Mouse (Mus musculus) splenic B cell, adult 2 months (primary cell): Measurements from ENCODE around the gene Ubl3.

Experiments
- DNase-seq: peaks from one replicate; pipeline ENCODE4 v3.0.0-alpha.2; 2011; ENCODE audit warnings: low read depth, low spot score
- H3K27me3 ChIP-seq: 2 replicates; pipeline ENCODE4 v1.6.1; 2012; ENCODE audit warnings: mild to moderate bottlenecking, low read length, moderate library complexity, mixed read lengths; ENCODE audit not compliant: control insufficient read depth, poor library complexity, insufficient read depth, severe bottlenecking
- H3K36me3 ChIP-seq: 2 replicates; pipeline ENCODE4 v1.6.1; 2012; ENCODE audit warnings: mild to moderate bottlenecking, low read length, moderate library complexity, mixed read lengths; ENCODE audit not compliant: control insufficient read depth, poor library complexity, insufficient read depth, severe bottlenecking

The Ubl3 gene

DNA sequence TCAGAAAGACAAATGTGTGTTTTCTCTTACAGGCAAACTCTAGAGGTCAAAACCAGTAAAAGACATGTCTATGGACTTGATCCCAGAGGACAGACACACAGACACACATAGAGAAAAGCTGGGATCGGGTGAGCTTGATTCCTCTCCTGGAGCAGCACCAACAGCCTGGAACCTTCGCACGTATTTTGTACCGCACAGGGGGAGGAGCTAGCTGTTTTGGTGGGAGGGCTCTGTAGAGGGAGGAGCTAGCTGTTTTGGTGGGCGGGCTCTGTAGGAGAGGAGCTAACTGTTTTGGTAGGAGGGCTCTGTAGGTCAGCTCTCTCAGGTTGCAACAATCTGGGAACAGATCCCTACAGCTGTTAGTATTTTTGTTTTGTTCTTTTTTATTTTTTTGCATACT is 58.3 kb downstream of the Ubl3 start:
- DNase-seq, result peak; percentile 30
- H3K36me3 ChIP-seq, result no peaks in the 10 kb centered on the region
- no peaks in the 10 kb centered on the region for H3K27me3 ChIP-seq

DNA sequence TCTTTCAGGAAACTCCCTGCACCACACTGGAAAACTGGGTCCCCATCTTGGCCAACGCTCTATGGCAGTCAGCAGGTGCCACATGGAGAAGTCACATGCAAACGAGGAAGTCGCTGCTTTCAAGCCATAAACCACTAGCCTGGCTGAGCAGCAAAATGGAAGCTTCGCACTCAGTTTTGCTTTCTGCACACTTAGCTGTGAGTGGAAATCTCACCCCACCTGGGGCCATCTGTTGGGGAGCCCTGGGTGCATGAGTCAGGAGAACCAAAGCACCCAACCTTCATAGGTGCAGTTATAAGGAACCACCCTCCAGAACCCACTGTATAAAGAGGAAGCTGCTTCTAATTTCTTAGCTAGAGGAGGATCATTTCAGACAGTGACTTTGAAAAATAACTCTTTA is 59.6 kb downstream of the Ubl3 start:
- Histone ChIP-seq H3K36me3 (no peaks in the 10 kb centered on the region), H3K27me3 (no peaks in the 10 kb centered on the region)
- DNase-seq, result peak; percentile 79

DNA sequence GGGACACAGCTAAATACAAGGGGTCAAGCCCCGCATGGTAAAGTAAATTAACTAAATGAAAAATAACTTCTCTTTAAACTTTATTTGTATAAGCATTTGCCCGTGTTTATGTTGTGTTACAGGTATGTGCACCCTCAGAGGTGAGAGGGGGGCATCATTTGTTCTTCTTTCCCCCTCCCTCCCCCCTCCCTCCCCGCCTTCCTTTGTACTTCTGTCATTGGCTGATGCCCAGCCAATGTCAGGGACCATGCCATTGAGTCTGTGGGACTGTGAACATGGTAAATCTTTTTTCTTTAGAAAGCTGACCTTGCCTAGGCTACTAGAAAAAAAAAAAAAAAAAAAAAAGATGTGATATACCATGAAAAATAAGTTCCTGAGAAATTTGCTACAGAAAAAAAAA is 62.2 kb downstream of the Ubl3 start:
- Histone ChIP-seq H3K36me3 (no peaks in the 10 kb centered on the region), H3K27me3 (no peaks in the 10 kb centered on the region)
- no peak for DNase-seq

DNA sequence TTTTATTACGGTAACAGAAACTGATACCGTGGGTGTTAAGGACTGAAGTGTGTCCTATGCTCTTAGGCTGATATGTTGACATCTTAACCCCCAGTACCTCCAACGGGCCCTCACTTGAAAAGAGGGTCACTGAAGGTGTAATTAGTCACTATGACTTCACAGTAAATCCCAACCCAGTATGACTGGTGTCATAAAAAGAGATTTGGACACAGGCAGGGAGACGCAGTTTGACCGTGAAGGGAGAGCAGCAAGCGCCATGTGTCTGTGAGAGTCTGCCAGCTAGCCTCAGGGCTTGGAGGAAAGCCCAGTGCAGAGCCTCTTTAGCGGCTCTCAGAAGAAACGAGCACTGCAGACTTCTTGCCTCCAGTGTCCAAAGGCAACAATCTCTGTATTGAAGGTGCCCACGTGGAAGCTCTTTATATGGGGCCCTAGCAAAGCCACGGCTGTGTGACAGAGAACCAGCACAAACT is 62.8 kb downstream of the Ubl3 start:
- DNase-seq, result peak; percentile 15
- H3K27me3 ChIP-seq, result no peaks in the 10 kb centered on the region
- H3K36me3 ChIP-seq, result no peaks in the 10 kb centered on the region

DNA sequence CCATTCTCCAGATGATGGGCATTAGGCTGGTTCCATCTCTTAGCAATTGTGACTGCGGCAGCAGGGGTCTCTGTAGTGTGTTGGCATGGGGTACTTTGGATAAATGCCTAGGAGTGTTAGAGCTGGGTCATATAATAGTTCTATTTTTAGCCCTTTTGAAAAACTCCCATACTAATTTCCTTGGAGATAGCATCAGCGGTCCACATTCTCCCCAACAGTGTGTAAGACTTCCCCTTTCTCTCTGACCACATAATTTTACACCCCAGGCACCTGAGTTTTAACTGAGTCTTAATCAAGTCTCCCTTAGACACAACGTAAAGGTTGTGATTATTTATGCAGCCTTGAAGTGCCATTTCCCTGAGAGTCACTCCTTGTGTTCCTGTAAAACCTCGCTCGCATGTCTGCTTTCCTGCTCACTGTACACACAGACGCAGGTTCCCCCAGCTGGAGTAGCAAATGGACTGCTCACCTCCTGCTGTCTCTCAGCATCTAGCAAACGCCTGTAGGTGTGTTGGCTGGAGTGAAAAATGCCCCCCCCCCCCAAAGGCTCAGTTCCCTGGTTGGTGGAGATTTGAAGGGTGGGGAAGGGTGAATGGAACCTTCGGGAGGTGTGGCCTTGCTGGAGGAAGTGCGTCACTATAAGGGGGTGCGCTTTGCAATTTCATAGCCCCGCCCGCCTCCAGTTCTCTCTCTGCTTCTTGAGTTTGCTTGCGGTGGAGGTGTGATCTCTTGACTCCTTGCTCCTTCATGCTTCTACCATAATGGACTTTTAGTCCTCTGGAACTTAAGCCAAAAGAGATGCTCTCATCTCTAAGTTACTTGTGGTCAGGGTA is 63.5 kb downstream of the Ubl3 start:
- no peaks in the 10 kb centered on the region for H3K36me3 ChIP-seq
- DNase-seq, result peak; percentile 89
- H3K27me3 ChIP-seq, result no peaks in the 10 kb centered on the region

DNA sequence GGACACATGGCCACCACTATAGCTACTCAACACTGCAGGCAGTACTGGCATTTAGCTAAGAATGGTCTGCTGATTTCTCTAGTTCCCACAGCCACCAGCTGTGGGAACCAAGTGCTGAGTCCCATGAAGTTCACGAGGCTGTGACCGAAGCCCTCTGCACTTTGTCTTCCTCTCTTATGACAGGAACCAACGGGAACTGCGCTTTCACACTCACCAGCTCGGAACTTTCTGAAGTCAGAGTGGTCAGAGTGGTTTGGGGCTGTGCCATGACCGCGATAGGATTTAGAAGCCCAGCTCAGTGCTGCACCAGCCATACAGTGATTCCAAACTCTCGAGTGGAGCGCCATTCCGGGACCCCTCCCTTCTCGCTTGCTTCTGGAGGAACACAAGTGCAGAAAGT is 66.4 kb downstream of the Ubl3 start:
- no peaks in the 10 kb centered on the region for H3K27me3 ChIP-seq
- no peaks in the 10 kb centered on the region for H3K36me3 ChIP-seq
- peak; percentile 66 for DNase-seq

DNA sequence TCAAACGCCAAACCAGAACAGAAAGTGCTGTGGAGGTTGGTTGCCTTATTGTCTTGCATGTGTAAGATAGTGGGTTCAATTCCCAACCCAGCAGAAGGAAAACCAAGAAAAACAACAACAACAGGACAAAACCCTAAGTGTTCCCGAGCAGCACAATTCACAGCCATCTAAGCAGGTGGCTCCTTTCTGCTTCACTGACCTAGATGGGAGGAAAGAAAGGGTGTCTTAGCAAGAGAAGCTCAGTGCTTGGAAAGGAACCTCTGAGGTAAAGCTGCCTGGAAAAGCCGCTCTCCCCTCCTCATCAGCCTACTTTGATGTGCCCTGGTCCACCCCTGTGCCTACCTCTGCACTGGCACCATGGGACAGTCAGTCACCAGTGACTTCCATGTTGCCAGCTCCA is 70.8 kb downstream of the Ubl3 start:
- Histone ChIP-seq H3K36me3 (no peaks in the 10 kb centered on the region), H3K27me3 (no peaks in the 10 kb centered on the region)
- DNase-seq, result no peak

DNA sequence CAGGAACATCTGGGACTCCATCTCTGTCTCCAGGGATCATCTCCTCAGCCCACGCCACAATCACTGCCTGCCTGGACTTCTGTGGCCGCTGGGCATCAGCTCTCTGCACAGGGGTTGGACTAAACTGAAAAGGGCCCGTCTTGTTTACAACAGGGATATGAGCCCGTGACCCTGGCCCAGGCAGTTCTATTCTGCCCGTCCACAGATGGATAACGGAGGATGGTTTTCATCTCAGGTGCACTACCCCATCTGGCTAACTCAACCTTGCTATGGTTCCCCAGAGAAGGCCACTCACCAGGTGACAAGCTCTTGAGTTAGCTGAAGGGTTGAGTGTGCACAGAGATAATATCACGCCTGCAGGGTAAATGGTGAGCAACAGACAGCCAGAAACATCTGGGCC is 78.2 kb downstream of the Ubl3 start:
- no peak for DNase-seq
- Histone ChIP-seq H3K27me3 (no peaks in the 10 kb centered on the region), H3K36me3 (no peaks in the 10 kb centered on the region)

DNA sequence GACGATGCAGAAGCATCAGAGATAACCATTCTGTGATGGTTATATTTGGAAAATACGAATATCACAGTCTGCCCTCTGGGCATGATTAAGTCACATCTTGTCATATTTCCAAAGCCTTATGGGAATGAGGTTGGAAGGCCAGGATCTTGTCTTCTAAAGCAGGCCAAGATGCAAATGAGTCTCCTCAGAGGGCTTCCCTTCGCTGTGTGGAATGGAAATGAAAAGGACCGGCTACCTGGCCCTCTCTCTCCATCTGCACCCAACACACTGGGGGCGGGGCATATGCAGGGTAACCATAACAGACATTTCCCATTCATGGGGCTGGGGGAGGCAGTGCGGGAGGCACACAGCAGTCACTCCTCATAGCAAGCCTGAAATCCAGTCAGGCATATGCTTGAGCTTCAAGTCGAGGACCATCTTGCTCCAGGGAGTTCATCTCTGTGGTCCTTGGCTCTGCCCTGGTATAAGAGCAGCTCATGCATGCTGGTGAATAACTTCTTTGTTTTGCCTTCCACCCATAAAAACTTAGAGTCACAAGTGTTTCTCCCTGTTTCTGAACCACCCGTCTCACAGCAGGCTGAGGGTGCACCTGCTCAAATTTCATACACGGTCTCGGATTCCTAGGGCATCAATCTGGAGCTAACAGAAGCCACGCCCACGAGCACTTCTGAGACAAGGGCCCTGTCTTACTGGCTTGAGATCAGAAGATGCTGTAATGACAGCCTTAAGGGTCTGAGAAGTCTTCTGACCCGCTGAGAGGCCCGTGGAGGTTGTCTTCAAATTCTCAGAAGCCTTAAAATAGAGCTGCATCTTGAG is 83.8 kb downstream of the Ubl3 start:
- no peak for DNase-seq
- Histone ChIP-seq H3K27me3 (no peaks in the 10 kb centered on the region), H3K36me3 (no peaks in the 10 kb centered on the region)

DNA sequence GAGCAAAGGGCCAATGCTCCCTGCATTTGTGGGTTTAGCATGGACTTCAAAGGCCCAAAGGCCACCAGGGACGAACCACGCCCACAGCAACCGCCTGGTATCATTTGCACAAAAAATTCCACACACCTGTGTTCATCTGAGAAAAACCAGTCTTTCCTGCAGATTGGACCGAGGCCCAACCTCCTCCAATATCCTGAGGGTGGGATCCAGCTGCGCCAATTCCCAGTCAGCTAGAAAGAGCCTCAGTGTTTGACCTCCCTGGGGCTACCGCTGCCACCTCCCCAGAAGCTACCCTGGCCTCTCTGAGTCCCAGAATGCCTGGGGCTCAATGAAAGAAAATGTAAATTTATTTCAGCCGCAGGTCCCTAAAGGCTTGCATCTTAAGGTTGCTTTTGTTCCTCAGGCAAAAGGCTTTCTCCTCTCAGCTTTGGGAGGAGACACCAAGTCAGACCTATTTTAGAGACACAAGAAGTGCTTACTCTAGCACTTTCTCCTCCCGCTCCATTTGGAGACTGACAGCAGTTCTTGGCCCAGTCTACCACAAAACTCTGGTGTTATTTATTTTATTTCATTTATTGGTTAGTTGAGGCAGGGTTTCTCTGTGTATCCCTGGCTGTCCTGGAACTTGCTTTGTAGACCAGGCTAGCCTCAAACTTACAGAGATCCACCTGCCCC is 85.5 kb downstream of the Ubl3 start:
- Histone ChIP-seq H3K27me3 (no peaks in the 10 kb centered on the region), H3K36me3 (no peaks in the 10 kb centered on the region)
- no peak for DNase-seq

DNA sequence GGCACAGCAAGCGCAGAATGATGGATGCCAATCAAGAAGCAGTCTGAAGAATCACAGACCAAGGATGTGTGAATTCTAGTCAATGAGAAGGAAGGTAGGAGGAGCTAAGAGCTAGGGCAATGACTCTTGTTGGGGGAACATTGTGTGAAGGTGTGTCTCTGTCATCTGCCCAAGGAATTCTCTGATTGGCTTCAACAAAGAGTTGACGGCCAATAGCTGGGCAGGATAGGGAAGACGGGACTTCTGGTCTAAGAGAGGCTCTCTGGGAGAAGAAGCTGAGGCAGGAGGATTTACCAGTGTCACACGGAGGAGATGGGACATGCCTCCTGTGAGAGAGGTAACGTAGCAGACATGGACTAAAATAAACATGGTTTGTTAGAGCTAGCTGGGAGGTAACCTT is 86.5 kb downstream of the Ubl3 start:
- no peak for DNase-seq
- Histone ChIP-seq H3K36me3 (no peaks in the 10 kb centered on the region), H3K27me3 (no peaks in the 10 kb centered on the region)

DNA sequence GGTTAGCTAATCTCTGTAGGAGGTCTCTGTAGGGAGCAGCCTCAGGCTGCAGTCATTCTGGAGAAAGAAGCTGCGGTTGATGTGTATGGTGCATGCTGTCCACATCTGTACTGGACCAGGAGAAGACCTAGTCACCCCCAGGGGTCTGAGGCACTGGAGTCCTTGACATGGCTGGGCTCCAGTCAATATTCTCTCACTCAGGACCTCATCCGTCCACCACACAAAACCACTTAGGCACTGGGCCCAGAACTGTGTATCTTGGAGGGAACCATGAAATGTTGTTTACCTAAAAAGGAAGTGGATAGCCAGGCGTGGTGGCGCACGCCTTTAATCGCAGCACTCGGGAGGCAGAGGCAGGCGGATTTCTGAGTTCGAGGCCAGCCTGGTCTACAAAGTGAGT is 87.5 kb downstream of the Ubl3 start:
- H3K36me3 ChIP-seq, result no peaks in the 10 kb centered on the region

DNA sequence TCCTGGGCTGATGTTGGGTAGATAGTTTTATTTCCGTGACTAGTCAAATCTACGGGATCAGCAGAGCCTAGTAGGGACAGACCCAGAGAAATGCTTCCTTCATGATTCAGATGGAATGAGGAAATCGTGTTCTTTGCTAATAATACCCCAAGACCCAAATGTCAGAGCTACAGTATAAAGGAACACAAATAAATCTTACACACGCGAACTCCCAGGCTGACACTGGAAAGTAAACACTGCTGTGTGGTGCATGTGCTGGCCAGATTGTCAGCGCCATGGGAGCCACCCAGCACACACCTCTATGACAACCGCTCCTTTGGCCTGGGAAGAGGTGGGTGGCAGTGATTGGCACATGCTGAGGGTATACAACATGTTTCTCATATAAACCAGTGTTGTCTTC is 88.1 kb downstream of the Ubl3 start:
- DNase-seq, result no peak
- Histone ChIP-seq H3K27me3 (no peaks in the 10 kb centered on the region), H3K36me3 (no peaks in the 10 kb centered on the region)

More for the DNA sequence above, 87.5 kb downstream of the Ubl3 start:
- no peaks in the 10 kb centered on the region for H3K27me3 ChIP-seq
- no peak for DNase-seq

DNA sequence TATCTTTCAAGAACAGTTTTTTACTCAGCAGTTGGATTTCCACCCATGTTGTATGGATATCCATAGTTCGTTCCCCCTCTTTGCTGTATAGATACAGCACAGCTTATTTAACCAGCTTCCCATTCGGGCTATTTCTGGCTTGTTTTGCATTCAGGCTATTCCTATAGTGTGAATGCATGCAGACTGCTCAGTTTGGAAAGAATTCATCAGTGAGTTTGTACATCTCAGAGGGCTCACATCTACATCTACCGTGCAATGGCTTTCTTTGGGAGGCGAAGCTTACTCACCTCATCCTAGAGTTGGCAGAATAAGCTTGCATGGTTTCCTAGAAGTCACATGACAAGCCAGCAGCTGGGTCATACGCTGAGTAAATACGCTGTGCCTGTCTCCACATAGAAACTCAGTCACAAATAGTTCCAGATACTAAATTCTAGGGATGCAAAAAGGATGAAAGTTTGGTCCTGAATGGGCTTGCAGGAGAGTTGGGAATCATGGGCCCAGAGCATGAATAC is 88.8 kb downstream of the Ubl3 start:
- H3K36me3 ChIP-seq, result no peaks in the 10 kb centered on the region
- DNase-seq, result no peak
- no peaks in the 10 kb centered on the region for H3K27me3 ChIP-seq
